Mouse (Mus musculus) layer of hippocampus, adult 18-20 months (tissue): ENCODE data around the gene Arv1. TPM values are rescaled to one million over a fixed set of nuclear protein-coding genes. Genes with fewer than 3 reads are reported as not detected.
A peak's percentile ranks its signal among the peaks of the same experiment; 100 is the strongest.

Experiments used
- DNase-seq, 2 experiments: peaks; one replicate each; pipeline ENCODE4 v3.0.0; 2022; ENCODE audit warnings: low spot score in 2 of 2
- total RNA-seq, 2 experiments: library from RNA; stranded (reverse); gene quantifications; 2 replicates each; pipeline ENCODE4 v1.2.3; 2021

Gene Arv1
- total RNA-seq, 2 experiments from 2014 or later, result 12.0 to 12.8 TPM

DNA sequence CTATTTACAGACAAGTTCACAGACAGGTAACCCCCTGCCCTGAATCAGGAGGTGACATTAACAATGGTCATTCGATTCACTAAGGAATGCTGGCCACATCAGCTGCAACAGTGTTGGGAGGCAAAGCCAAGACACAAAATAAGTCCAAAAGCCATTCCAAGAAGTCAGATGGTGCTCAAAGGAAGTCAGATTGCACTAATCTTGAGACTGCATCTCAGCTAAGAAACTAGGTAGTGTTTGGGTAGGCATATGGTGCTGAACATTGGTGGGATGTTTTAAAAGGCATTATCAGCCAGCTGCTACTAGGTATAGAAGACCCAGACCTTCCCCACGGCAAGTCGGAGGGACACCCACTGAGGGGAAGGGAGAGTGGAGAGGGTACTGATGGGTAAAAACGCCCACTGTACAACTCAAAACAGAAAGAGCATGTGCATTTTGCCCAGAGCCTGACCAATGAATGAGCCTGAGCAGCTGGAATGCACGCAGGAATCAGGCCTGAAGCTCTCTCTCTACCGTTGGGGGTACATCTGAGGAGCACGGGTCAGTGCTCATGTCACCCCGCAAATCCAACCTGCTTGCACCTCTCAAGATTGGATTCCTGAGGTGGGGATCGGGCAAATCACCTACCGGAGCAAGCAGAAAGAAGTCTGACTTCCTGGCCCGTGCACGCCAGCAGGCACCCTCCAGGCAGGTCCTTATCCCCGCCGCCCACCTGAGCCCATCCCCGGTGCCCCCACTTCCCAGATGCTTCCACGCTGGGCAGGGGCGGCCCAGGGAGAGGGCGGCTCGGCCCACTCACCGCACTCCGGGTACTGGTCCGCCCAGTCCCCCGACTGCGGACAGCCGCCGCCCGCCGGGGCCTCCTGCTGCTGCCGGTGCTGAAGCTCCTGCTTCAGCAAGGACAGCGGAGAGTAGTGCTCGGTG, 739 bp upstream of the Arv1 start:
- peak in 1 of 2 experiments; percentile 17 for DNase-seq

DNA sequence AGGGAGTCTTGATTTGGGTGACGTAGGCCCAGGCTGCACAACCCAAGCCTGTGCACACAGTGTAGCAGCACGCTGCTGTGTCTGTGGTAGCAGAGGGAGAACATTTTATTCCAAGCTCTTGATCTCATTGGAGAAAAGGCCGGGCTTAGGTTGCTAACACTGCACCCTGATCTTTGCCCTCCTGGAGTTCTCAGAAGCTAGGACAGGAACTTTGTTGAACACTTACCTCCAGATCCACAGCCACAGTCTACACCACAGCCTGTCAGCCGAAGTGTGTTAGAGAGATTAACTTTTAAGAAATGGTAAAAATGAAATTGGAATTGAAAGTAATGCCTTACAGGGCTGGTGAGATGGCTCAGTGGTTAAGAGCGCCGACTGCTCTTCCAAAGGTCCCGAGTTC, 2.4 kb downstream of the Arv1 start:
- DNase-seq, result no peak

DNA sequence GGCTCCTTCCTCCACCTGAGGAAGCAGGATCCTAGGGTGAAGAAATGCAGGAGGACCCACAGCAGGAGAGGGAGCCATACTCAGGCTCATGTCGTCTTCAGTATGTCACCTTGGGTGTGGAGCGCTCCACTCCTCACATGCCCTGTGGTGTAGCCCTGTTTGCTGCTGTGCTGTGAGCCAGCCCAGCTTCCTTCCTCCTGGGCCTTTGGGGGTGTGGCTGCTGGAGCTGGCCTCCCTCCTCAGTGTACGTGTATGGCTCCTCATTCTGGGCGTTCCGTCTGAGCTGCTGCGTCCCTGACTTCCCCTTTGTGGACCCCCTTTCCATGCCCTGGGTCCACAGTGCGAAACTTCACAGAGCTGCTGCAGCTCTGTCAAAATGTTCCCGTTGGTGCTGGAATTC, 10.9 kb downstream of the Arv1 start:
- no peak for DNase-seq

DNA sequence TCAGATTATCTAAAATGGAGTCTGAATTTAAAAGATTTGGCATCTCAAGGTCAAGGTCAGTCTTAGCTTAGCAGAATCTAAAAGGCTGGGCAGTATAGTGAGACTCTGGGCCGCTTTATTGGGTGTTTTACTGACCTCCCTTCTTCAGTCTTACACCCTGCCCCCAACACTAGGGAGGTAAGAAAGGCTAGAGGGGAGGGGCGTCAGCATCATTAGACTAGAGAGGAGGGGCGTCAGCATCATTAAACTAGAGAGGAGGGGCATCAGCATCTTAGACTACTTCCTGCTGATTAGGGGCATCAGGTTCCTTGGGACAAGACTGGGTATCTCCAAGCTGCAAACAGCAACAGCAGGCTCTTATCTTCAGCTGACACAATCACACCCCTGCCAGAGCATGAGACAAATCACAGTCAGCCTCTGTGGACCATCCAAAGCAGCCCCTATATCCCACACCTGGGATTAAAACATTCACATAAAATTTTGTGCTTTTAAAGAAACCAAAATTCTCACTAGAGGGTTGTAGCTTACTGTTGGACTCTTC, 13.5 kb downstream of the Arv1 start:
- DNase-seq, result no peak

DNA sequence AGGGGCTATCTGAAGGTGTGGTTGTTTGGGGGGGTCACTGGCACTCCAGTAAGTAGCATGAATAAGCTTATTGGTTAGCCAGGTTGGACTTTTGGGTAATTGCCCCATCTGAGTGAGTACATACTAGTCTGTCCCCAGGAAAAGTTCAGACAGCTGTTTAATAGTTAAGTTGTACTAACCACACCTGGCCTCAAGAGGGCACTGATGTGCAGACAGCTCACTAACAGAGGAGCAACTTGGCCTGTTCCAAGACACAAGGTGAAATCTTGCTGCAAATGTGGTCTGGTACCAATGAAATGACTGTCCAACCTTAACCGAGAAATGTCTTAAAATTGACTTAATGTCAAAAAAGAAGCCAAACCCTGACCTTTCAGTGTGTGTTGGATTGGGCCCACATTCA, 17.3 kb downstream of the Arv1 start:
- DNase-seq, result no peak

DNA sequence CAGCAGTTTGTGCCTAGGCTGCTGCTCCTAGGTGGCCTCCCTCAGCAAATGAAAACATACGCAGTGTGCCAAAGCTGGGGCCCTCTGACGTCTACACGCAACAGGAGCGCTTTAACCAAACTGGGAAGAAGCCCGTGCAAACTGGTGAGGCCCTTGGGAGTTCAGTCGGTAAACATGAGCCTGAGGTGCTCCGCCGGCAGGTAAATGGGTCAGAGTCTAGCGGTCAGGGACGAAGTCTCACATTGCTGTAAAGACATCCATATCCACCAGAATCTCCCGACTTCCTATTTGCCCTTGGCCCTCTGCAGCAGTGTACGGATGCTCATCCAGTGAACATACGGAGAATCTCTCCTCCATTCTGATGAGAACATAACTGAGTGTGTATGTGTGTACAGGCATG, 24.7 kb downstream of the Arv1 start:
- no peak for DNase-seq

DNA sequence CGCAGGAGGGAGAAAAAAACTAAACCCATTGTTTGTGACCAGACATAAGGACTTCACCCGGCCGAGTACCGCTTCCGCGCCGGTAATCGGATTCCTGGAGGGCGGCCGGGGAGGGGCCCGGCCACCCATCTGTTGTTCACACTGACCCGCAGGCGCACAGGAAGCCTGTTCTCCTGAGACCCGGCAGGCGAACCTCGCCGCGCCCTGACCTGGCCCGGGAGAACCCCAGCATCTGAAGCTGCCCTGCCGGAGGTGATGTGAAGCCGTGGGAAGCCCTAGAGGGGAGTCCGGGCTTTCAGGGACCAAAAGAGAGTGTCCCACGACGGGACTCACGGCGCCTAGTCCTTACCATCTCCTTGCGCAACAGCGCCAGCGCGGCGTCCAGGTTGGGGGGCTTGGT, 29.3 kb downstream of the Arv1 start:
- DNase-seq, result no peak

DNA sequence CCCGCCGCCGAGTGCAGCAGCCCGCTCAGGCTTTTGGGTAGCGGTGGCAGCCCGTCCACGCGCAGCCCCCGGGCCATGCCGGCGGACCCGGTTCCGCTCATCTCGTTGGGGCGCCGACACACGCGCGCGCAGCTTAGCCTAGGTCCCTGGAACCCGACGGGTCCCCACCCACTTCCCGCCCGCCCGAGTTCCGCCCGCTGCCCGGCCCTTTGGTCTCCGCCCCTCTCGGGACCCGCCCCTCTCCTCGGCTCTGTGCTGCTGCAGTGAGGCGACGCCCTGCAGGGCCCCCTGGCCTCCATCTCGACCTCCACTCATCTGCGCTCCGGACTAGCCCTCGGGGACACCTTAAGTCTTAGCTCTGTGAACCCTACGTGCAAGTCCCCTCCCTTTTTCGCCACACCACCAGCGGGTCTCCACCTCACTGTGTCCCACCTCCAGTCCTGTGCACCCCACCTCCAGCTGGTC, 29.8 kb downstream of the Arv1 start, which contains the start of gene Fam89a:
Gene Fam89a (minus strand): TSS at position 124 of the 465 bp plus-strand sequence.
- no peak for DNase-seq

DNA sequence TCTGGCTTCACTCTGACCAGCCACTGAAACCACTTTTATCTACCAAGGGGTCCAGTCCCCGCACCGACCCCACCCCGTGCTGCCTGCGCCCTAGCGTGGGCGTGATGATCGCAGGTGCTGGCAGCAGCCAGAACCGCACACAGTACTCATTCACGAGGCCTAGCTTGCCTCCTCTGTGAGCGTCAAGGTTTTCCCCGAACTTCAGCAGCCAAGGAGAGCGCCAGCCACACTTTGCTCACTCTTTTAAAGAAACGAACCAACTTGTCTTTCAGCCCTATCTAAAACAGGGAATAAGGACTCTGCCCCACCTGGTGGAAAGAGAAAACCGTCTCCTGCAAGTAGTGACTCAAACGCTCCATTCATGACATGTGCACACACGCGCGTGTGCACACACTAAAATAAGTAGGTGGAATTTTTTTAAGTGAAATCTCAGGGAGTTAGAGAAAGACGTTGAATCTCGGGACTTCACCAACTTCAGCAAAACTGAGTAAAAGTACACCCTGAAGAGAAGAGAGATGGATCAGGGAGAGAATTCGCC, 30.5 kb downstream of the Arv1 start:
- no peak for DNase-seq

DNA sequence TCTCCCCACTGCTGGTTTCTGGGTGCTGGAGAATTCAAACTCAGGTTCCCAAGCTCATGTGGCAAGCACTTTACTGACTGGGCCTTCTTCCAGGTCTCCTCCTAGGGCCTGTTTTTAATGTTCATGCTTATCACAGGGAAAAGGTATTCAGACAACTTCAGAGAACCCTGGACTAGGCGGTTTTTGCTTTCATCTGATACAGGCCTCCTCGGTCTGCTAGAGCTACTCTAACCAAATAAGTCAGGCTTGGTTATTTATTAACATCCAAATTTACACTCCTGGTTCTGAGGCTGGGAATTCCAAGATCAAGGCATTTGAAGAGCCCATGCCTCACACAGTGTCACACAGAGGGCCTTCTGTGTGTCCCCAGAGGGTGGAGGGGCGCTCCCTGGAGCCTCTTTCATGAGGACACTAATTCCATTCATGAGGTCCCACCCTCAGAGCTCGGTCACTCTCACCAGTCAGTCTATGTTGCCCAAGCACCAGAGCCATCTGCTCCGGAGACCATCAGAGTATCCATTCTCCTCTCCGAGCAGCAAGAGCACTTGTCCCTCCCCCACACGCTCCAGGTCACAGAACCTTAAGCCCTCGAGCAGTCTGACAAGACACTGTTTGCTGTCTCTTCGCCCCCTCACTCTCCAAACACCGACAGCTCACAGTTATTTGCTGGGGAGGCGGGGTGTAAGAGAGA, 32.3 kb downstream of the Arv1 start:
- DNase-seq, result peak in 1 of 2 experiments; percentile 17

DNA sequence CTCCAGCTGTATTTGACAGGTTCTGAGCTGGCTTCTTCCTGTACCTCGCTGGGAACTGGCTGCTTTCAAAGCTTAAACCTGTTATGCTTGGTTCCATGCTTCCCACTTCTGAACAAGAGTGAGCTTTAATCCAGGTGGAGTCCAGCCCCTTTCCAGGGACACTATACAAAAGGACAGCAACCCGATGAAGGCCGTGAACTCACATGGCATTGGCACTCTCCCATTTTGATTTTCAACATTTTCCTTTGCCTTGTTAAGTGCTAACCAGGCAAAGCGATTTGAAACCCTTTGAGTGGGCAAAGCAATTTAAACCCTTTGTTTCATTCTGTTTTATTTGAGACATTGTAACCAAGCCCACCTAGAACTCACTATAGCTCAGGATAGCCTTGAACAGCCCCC, 32.9 kb downstream of the Arv1 start:
- DNase-seq, result no peak

DNA sequence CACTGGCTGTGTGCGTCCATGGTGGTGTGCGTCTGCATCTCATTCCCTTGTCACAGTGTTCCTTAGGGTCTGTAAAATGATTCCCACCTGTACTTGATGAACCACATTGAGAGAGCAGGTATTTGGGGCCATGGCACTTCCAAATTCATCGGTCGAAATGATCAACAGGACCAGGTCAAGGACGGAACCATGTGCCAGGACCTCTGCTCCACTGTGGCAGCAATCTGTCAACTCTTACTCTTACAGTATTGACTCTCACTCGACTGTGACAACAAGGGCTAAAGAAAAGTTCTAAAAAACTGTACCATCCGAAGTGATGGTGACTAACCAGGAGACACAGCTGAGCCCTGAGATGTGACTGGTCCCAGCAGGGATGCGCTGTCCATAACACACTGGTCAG, 33.5 kb downstream of the Arv1 start:
- DNase-seq, result no peak

DNA sequence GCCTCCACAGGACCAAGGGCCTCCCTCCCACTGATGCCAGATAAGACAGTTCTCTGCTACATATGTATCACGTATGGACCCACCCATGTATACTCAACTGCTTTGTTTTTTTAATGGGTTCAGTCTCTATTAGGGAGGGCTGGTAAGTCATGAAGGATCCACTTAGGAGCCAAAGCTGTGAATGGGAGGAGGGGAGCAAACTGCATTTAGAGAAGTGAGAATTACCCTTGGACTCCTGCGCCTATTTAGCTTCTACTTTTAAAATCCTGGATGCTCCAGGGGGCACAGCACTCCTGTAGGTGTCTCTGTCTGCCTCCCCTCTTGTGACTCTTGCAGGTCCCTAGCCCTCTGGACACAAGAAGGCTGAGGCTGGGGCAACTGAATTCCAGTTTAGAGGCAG, 34.2 kb downstream of the Arv1 start:
- no peak for DNase-seq

DNA sequence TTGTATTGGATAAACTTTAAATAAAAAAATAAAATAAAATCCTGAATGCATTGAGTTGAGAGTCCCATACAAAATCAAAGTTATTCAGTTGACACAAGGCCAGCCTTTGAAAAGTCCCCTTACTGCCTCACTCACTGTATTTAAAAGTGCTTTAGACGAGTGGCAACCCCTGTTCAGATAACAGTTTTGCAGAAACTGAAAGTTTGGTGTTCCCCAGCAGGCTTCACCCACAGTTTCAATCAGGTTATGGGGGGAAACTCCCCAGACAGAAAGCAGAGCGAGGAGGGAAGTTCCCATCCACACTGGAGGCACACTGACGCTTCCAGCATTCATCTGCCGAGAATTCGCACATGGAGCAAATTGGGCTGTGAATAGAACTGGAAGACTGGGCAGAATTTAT, 34.7 kb downstream of the Arv1 start:
- DNase-seq, result no peak

DNA sequence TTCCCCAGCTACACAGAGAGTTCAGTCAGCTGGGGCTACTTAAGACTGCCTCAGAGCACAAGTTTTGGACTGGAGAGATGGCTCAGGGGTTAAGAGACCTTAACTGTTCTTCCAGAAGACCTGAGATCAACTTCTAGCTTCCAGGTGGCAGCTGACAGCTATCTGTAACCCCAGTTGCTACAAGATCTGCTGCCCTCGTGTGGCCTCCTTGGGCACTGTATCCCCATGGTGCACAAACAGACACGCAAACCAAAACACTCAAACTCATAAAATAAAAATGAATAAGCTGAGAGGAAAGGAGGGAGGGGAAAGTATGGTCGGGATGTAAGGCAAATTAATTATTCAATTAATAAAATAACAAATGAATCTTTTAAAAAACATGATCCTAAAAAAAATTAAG, 36.6 kb downstream of the Arv1 start:
- DNase-seq, result no peak

DNA sequence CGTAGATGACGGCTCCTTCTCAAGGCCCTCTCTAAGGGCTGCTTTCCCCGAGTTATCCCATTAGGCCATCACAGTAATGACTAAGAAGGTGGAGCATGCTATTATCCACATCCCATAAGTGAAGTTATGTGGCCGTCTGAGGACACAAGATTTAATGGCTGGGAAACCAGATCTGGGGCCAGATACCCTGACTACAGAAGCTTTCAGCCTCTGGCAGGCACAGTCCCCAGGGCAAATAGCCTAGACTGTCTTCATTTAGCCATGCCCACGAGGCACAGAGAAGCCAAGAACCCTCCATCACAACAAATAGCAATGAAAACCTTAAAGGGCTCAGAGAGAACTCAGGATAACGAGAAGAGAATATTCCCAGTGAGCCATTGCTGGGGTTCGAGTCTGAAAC, 41.1 kb downstream of the Arv1 start:
- no peak for DNase-seq

DNA sequence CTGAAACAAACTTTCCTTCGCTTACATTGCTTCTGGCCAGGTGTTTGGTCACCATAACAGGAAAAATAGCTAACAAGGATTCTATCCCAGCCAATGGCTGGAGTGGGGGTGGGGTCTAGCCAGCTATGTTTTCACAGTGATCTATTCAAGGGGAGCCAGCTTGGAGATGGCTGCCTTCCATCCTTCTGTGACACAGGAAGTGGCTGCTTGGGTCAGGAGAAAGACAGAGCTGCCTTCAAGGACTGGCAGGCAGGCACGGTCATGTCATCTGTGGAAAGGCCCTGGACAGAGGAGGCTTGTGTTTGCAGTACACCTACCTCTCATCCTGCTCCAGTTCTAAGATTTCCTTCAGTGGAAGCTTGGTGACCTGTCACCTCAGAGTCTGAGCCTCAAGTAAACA, 50.5 kb downstream of the Arv1 start:
- peak in 1 of 2 experiments; percentile 15 for DNase-seq

DNA sequence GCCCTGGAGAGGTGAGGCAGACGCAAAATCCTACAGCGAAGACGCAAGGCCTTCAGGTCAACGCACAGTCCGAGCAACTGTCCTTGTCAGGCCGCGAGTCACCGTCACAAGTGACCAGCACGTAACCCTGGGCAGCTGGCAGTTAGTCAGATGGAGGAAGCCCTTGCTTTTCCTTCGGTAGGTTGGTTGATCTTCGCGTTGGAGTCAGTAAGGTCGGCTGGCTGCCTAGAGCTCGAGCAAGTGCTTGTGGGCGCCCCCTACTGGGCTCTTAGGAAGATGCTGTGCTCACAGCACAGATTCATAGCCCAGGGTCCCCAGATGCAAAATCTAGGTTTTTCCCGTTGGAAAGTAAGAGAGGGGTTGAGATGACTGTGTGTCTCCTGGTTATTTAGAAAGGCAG, 53.8 kb downstream of the Arv1 start:
- peak; percentile 53 to 84 for DNase-seq

DNA sequence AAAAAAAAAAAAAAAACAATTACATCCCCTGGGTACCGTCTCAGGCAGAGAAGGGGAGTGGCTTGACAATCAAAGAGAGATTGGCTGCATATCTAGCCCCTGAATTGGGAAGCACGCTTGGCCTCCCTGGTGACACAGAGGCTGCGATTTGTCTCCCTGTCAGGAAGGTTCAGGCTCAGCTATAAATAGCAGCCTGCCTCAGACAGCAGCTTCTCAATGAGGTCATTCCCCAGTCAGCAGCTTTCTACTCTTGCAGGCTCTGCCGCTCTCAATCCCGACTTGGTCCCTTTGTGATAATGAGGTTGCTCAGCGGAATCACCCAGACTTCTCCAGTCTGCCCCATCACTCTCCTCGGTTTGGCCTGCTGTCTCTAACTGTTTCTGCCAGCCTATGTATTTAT, 58.3 kb downstream of the Arv1 start:
- peak in 1 of 2 experiments; percentile 15 for DNase-seq

DNA sequence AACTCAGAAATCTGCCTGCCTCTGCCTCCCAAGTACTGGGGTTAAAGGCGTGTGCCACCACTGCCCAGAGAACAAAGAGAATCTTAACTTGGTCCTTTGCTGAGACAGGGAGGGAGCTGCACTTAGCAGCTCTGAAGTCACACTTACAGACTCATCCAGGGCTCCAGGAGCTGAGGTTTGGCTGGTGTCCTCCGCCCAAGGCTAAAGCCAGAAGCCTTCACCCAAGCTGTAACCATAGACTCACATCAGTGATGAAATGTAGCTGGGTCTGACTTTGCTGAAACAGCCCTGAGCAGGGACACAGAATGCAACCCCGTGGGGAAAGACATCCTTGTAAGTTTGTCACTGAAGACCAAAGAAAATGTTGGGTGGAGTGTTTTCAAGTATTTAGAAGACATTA, 60.5 kb downstream of the Arv1 start:
- no peak for DNase-seq

DNA sequence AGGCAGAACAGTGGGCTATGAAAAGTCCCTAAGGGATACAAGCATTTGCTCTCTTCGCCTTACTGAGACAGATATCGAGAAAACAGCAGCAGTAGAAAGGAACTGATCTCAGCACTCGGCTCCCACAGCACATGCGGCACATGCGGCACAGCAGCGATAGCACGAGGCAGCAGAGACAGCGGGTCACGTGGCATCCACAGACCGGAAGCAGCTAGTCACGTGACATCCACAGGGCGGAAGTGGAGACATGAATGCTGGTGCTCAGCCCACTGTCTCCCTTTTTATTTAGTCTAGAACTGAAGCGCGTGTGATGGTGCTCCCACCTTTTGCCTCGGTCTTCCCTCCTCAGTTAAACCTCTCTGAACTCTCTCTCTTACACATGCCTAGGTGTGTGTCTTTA, 61.3 kb downstream of the Arv1 start:
- DNase-seq, result no peak
